Mouse (Mus musculus) midbrain, embryonic 12.5 days (tissue): ENCODE data around the gene Snai1. TPM values are rescaled to one million over a fixed set of nuclear protein-coding genes. Genes with fewer than 3 reads are reported as not detected.

ENCODE experiments used
- ATAC-seq: fragments of 200-750 bp; cut with Nextera tagmentation; 2 replicates; pipeline ENCODE4 v1.8.0; 2017; ENCODE audit warnings: low read depth, moderate TSS enrichment, moderate library complexity; ENCODE audit not compliant: low FRiP score
- H3K27ac ChIP-seq: fragments of 300-500 bp; sonication (generic); replicated peaks from 2 replicates; pipeline ENCODE4 v1.5.1; 2016; ENCODE audit warnings: mild to moderate bottlenecking
- H3K27me3 ChIP-seq: fragments of 300-500 bp; sonication (generic); 2 replicates; pipeline ENCODE4 v1.6.1; 2016; ENCODE audit warnings: mild to moderate bottlenecking
- H3K36me3 ChIP-seq: fragments of 300-500 bp; sonication (generic); 2 replicates; pipeline ENCODE4 v1.6.1; 2016
- H3K4me1 ChIP-seq: fragments of 300-500 bp; sonication (generic); 2 replicates; pipeline ENCODE4 v1.6.1; 2016
- H3K4me2 ChIP-seq: fragments of 300-500 bp; sonication (generic); replicated peaks from 2 replicates; pipeline ENCODE4 v1.6.1; 2016; ENCODE audit warnings: mild to moderate bottlenecking, moderate library complexity
- H3K4me3 ChIP-seq: fragments of 300-500 bp; sonication (generic); 2 replicates; pipeline ENCODE4 v1.5.1; 2016; ENCODE audit warnings: mild to moderate bottlenecking
- H3K9ac ChIP-seq: fragments of 300-500 bp; sonication (generic); replicated peaks from 2 replicates; pipeline ENCODE4 v1.6.1; 2016; ENCODE audit warnings: mild to moderate bottlenecking, moderate library complexity
- H3K9me3 ChIP-seq: fragments of 300-500 bp; sonication (generic); 2 replicates; pipeline ENCODE4 v1.6.1; 2016; ENCODE audit warnings: mild to moderate bottlenecking
- WGBS: fragments of 180-500 bp; shearing (Covaris S2); methylation state at CpG from one replicate; pipeline ENCODE4 v1.1.7; 2016; 5-methylcytosine and 5-hydroxymethylcytosine counted together
- polyA plus RNA-seq: library from polyadenylated mRNA; unstranded; fragments of >200 nt; fragmentation: Nextera tagmentation; extraction: Ambion mirVana; gene quantifications from 2 replicates; pipeline ENCODE4 v1.2.1, GENCODE M21; 2016

Snai1 gene
- polyA plus RNA-seq, 1 experiment from 2014 or later = 24.6 TPM

GRCm38 (mm10) chr2:167563035-167563434, 25.0 kb downstream of the Snai1 start:
- Histone ChIP-seq H3K4me2 (no peak overlapping the region), H3K9me3 (no peaks in the 10 kb centered on the region), H3K4me1 (peaks cover 35% of the 10 kb centered on the region; the same call in 1 of the 2 replicates), H3K36me3 (no peaks in the 10 kb centered on the region), H3K4me3 (no peak overlapping the region), H3K27ac (no peak overlapping the region), H3K9ac (no peak overlapping the region), H3K27me3 (peaks cover 20% of the 10 kb centered on the region)
- ATAC-seq = no peak
- WGBS = 84% methylated on average over 5 of the region's 5 CpGs

- 58% methylated on average over 11 of the region's 12 CpGs for WGBS
Observed at GRCm38 (mm10) chr2:167563703-167564102, 25.7 kb downstream of the Snai1 start.

GRCm38 (mm10) chr2:167564551-167565311, 26.7 kb downstream of the Snai1 start:
- WGBS = 85% methylated on average over 13 of the region's 13 CpGs
- Histone ChIP-seq H3K36me3 (no peaks in the 10 kb centered on the region), H3K4me3 (no peak overlapping the region), H3K4me2 (no peak overlapping the region), H3K4me1 (peaks cover 26% of the 10 kb centered on the region; the same call in 1 of the 2 replicates), H3K27me3 (peaks cover 12% of the 10 kb centered on the region), H3K9me3 (no peaks in the 10 kb centered on the region), H3K9ac (no peak overlapping the region), H3K27ac (no peak overlapping the region)
- ATAC-seq = no peak

More at GRCm38 (mm10) chr2:167563703-167564102, 25.7 kb downstream of the Snai1 start:
- H3K9ac ChIP-seq = no peak overlapping the region
- no peaks in the 10 kb centered on the region for H3K36me3 ChIP-seq
- H3K27ac ChIP-seq = 0 out of 2 replicates have a peak overlapping the region, but pooled peaks have one; percentile 26
- no peaks in the 10 kb centered on the region for H3K9me3 ChIP-seq
- peak; percentile 35; the same call in 1 of the 2 replicates for ATAC-seq
- no peak overlapping the region for H3K4me2 ChIP-seq
- peaks cover 32% of the 10 kb centered on the region; the same call in 1 of the 2 replicates for H3K4me1 ChIP-seq
- no peak overlapping the region for H3K4me3 ChIP-seq
- H3K27me3 ChIP-seq = peaks cover 14% of the 10 kb centered on the region

GRCm38 (mm10) chr2:167565312-167565656, 27.3 kb downstream of the Snai1 start:
- no peaks in the 10 kb centered on the region for H3K36me3 ChIP-seq
- H3K4me2 ChIP-seq = 0 out of 2 replicates have a peak overlapping the region, but pooled peaks have one; percentile 26
- H3K9ac ChIP-seq = no peak overlapping the region
- no peak overlapping the region for H3K27ac ChIP-seq
- H3K4me3 ChIP-seq = no peak overlapping the region
- 72% methylated on average over 3 of the region's 3 CpGs for WGBS
- H3K9me3 ChIP-seq = no peaks in the 10 kb centered on the region
- no peak for ATAC-seq
- H3K27me3 ChIP-seq = peaks cover 8% of the 10 kb centered on the region; the same call in 1 of the 2 replicates
- peaks cover 22% of the 10 kb centered on the region; the same call in 1 of the 2 replicates for H3K4me1 ChIP-seq

- Histone ChIP-seq H3K36me3 (no peaks in the 10 kb centered on the region), H3K9me3 (no peaks in the 10 kb centered on the region), H3K9ac (no peak overlapping the region), H3K27ac (no peak overlapping the region), H3K4me3 (no peak overlapping the region), H3K4me1 (peaks cover 22% of the 10 kb centered on the region; the same call in 1 of the 2 replicates), H3K27me3 (peaks cover 7% of the 10 kb centered on the region; the same call in 1 of the 2 replicates), H3K4me2 (peak overlapping the region; percentile 26)
- 0 out of 2 replicates have a peak, but pooled peaks have one; percentile 34 for ATAC-seq
- 17% methylated on average over 19 of the region's 19 CpGs for WGBS
Observed at GRCm38 (mm10) chr2:167565682-167566081, 27.7 kb downstream of the Snai1 start.

GRCm38 (mm10) chr2:167568112-167568511, 30.1 kb downstream of the Snai1 start:
- Histone ChIP-seq H3K4me1 (peaks cover 15% of the 10 kb centered on the region; the same call in 1 of the 2 replicates), H3K9ac (no peak overlapping the region), H3K4me3 (no peak overlapping the region), H3K36me3 (no peaks in the 10 kb centered on the region), H3K27me3 (peaks cover 2% of the 10 kb centered on the region; the same call in 1 of the 2 replicates), H3K27ac (no peak overlapping the region), H3K9me3 (no peaks in the 10 kb centered on the region), H3K4me2 (no peak overlapping the region)
- ATAC-seq = no peak
- WGBS = 88% methylated on average over 9 of the region's 9 CpGs

- no peaks in the 10 kb centered on the region for H3K9me3 ChIP-seq
- H3K4me3 ChIP-seq = no peak overlapping the region
- H3K27me3 ChIP-seq = no peaks in the 10 kb centered on the region
- no peak for ATAC-seq
- no peak overlapping the region for H3K27ac ChIP-seq
- 77% methylated on average over 13 of the region's 13 CpGs for WGBS
- H3K36me3 ChIP-seq = no peaks in the 10 kb centered on the region
- peaks cover 5% of the 10 kb centered on the region; the same call in 1 of the 2 replicates for H3K4me1 ChIP-seq
- no peak overlapping the region for H3K4me2 ChIP-seq
- no peak overlapping the region for H3K9ac ChIP-seq
Observed at GRCm38 (mm10) chr2:167569934-167570651, 32.1 kb downstream of the Snai1 start.

- Histone ChIP-seq H3K27me3 (no peaks in the 10 kb centered on the region), H3K9me3 (no peaks in the 10 kb centered on the region), H3K4me1 (peaks cover 1% of the 10 kb centered on the region; the same call in 1 of the 2 replicates), H3K9ac (no peak overlapping the region), H3K36me3 (no peaks in the 10 kb centered on the region), H3K27ac (no peak overlapping the region), H3K4me3 (no peak overlapping the region), H3K4me2 (no peak overlapping the region)
- no peak for ATAC-seq
- WGBS = 93% methylated on average over 6 of the region's 6 CpGs
Observed at GRCm38 (mm10) chr2:167570815-167571214, 32.8 kb downstream of the Snai1 start.

- H3K9me3 ChIP-seq = no peaks in the 10 kb centered on the region
- H3K9ac ChIP-seq = no peak overlapping the region
- H3K27me3 ChIP-seq = no peaks in the 10 kb centered on the region
- 90% methylated on average over 18 of the region's 18 CpGs for WGBS
- no peak overlapping the region for H3K4me2 ChIP-seq
- H3K36me3 ChIP-seq = no peaks in the 10 kb centered on the region
- no peaks in the 10 kb centered on the region for H3K4me1 ChIP-seq
- H3K27ac ChIP-seq = no peak overlapping the region
- H3K4me3 ChIP-seq = no peak overlapping the region
- ATAC-seq = no peak
Observed at GRCm38 (mm10) chr2:167571442-167572220, 33.6 kb downstream of the Snai1 start.

GRCm38 (mm10) chr2:167574814-167575213, 36.8 kb downstream of the Snai1 start:
- no peak overlapping the region for H3K4me2 ChIP-seq
- H3K4me3 ChIP-seq = no peak overlapping the region
- no peaks in the 10 kb centered on the region for H3K27me3 ChIP-seq
- H3K27ac ChIP-seq = no peak overlapping the region
- no peaks in the 10 kb centered on the region for H3K9me3 ChIP-seq
- H3K9ac ChIP-seq = no peak overlapping the region
- H3K36me3 ChIP-seq = no peaks in the 10 kb centered on the region
- H3K4me1 ChIP-seq = peaks cover 6% of the 10 kb centered on the region; the same call in 1 of the 2 replicates
- ATAC-seq = no peak
- 69% methylated on average over 9 of the region's 9 CpGs for WGBS

GRCm38 (mm10) chr2:167575581-167575980, 37.6 kb downstream of the Snai1 start:
- Histone ChIP-seq H3K27ac (no peak overlapping the region), H3K9me3 (no peaks in the 10 kb centered on the region), H3K4me1 (peaks cover 6% of the 10 kb centered on the region; the same call in 1 of the 2 replicates), H3K9ac (no peak overlapping the region), H3K4me2 (no peak overlapping the region), H3K4me3 (no peak overlapping the region), H3K27me3 (no peaks in the 10 kb centered on the region), H3K36me3 (no peaks in the 10 kb centered on the region)
- 90% methylated on average over 7 of the region's 7 CpGs for WGBS
- no peak for ATAC-seq
